ENCODE assay signal across 6 mouse cellular contexts in the genomic region with DNA sequence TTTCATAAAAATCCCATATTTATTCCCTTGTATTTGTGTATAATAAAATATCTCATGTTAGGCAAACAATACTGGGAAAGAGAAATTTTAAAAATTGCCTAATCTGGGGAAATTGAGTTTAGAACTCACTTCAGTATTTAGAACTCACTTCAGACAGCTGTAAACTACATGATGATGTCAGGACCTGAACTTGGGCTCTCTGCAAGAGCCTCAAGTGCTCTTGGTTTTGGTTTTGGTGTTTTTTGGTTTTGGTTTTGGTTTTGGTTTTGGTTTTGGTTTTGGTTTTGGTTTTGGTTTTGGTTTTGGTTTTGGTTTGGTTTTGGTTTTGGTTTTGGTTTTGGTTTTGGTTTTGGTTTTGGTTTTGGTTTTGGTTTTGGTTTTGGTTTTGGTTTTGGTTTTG.
DNase-seq lines count a peak whose midpoint lies in the region; ATAC-seq lines count a peak whose summit lies in the region.
"Not testable (repeated sequence)": the region's sequence is repeated elsewhere in the genome, so short reads cannot be mapped to it uniquely, and the experiment has no call there.

No protein-coding gene starts in this region.

- peak; percentile 18 for DNase-seq in CD4-positive helper T cell, adult 2 months (ENCODE audit: low read depth, low spot score)
- DNase-seq in midbrain, embryonic 11.5 days (ENCODE audit: low spot score, missing footprints): peak; percentile 64
- peak; percentile 29 for DNase-seq in splenic B cell, adult 2 months (ENCODE audit: low read depth, low spot score)

- ATAC-seq in CD4-positive, CD25-positive, alpha-beta regulatory T cell, adult 4 months: peak; percentile 68
- peak; percentile 66 for ATAC-seq in activated CD4-positive, CD25-positive, alpha-beta regulatory T cell, adult 4 months
- ATAC-seq in inflammation-experienced regulatory T-cells, adult 6 months: peak; percentile 60
- ATAC-seq in midbrain, embryonic 11.5 days (ENCODE audit: low FRiP score): not testable (repeated sequence)

- H3K4me2 ChIP-seq in midbrain, embryonic 11.5 days: not testable (repeated sequence)

- H3K4me1 ChIP-seq in midbrain, embryonic 11.5 days (ENCODE audit: control insufficient read depth, insufficient read depth, low read length): not testable (repeated sequence)

- H3K4me3 ChIP-seq in midbrain, embryonic 11.5 days (ENCODE audit: low read depth, low read length): not testable (repeated sequence)

- not testable (repeated sequence) for H3K27me3 ChIP-seq in midbrain, embryonic 11.5 days (ENCODE audit: control insufficient read depth, insufficient read depth, low read length); splenic B cell, adult 2 months (ENCODE audit: control insufficient read depth, insufficient read depth, low read length, poor library complexity, severe bottlenecking)

- not testable (repeated sequence) for H3K36me3 ChIP-seq in midbrain, embryonic 11.5 days (ENCODE audit: control insufficient read depth, insufficient read depth, low read length); splenic B cell, adult 2 months (ENCODE audit: control insufficient read depth, insufficient read depth, low read length, poor library complexity, severe bottlenecking)

- H3K9me3 ChIP-seq in midbrain, embryonic 11.5 days (ENCODE audit: control insufficient read depth, low read length): not testable (repeated sequence)

- H3K27ac ChIP-seq in midbrain, embryonic 11.5 days (ENCODE audit: low read depth, low read length): not testable (repeated sequence)

- H3K9ac ChIP-seq in midbrain, embryonic 11.5 days (ENCODE audit: low read length): not testable (repeated sequence)
